9 mouse cellular contexts compared by ENCODE assay signal in genomic region chr10:75304049-75304405, GRCm38 (mm10). TPM values are rescaled to one million over a fixed set of nuclear protein-coding genes. Genes with fewer than 3 reads are reported as not detected.
DNase-seq lines count a peak whose midpoint lies in the region; ATAC-seq lines count a peak whose summit lies in the region.
"Had no signal": no experiment of that assay in that cellular context is flagged by ENCODE, and none has a peak within 500 bp of the region (broad histone marks: within the 10 kb centered on the region; RNA-seq: fewer than 3 reads in every experiment).

No protein-coding gene starts in this region.

- H3K36me3 ChIP-seq in hindbrain, embryonic 10.5 days: peaks cover 77% of the 10 kb centered on the region
- 0 out of 2 replicates have a peak, but pooled peaks cover 2% of the 10 kb centered on the region for H3K36me3 ChIP-seq in hindbrain, embryonic 11.5 days (ENCODE audit: control insufficient read depth, insufficient read depth, low read length)
- H3K36me3 ChIP-seq in midbrain, embryonic 10.5 days: peaks cover 71% of the 10 kb centered on the region
- peaks cover 8% of the 10 kb centered on the region; the same call in 1 of the 2 replicates for H3K36me3 ChIP-seq in midbrain, embryonic 11.5 days (ENCODE audit: control insufficient read depth, insufficient read depth, low read length)
- peaks cover 14% of the 10 kb centered on the region for H3K36me3 ChIP-seq in forebrain, embryonic 16.5 days (ENCODE audit: control insufficient read depth, insufficient read depth)
- peaks cover 4% of the 10 kb centered on the region; the same call in 1 of the 2 replicates for H3K36me3 ChIP-seq in midbrain, embryonic 16.5 days (ENCODE audit: control insufficient read depth, insufficient read depth, low read length)

- H3K9me3 ChIP-seq in hindbrain, embryonic 10.5 days: no peaks in the 10 kb centered on the region
- H3K9me3 ChIP-seq in hindbrain, embryonic 11.5 days (ENCODE audit: control insufficient read depth, low read length): no peaks in the 10 kb centered on the region
- no peaks in the 10 kb centered on the region for H3K9me3 ChIP-seq in midbrain, embryonic 10.5 days (replicated peaks)
- no peaks in the 10 kb centered on the region for H3K9me3 ChIP-seq in midbrain, embryonic 11.5 days (ENCODE audit: control insufficient read depth, low read length)
- no peaks in the 10 kb centered on the region for H3K9me3 ChIP-seq in forebrain, embryonic 16.5 days (ENCODE audit: control insufficient read depth, low read length)
- no peaks in the 10 kb centered on the region for H3K9me3 ChIP-seq in midbrain, embryonic 16.5 days (replicated peaks; ENCODE audit: control insufficient read depth, low read length, poor library complexity, severe bottlenecking)
- H3K9me3 ChIP-seq: G1E had no signal

- H3K9ac ChIP-seq in hindbrain, embryonic 11.5 days (ENCODE audit: low read depth, low read length): no peak overlapping the region
- H3K9ac ChIP-seq in midbrain, embryonic 11.5 days (ENCODE audit: low read length): no peak overlapping the region
- H3K9ac ChIP-seq in forebrain, embryonic 16.5 days (replicated peaks; ENCODE audit: low read depth, low read length): peak overlapping the region; percentile 26; the same call in 1 of the 2 replicates
- no peak overlapping the region for H3K9ac ChIP-seq in midbrain, embryonic 16.5 days (ENCODE audit: low read depth, low read length)

- H3K4me3 ChIP-seq in hindbrain, embryonic 10.5 days: no peak overlapping the region
- no peak overlapping the region for H3K4me3 ChIP-seq in hindbrain, embryonic 11.5 days (ENCODE audit: low read depth, low read length)
- no peak overlapping the region for H3K4me3 ChIP-seq in midbrain, embryonic 10.5 days
- H3K4me3 ChIP-seq in midbrain, embryonic 11.5 days (ENCODE audit: low read depth, low read length): no peak overlapping the region
- no peak overlapping the region for H3K4me3 ChIP-seq in forebrain, embryonic 16.5 days (replicated peaks; ENCODE audit: low read length)
- H3K4me3 ChIP-seq in midbrain, embryonic 16.5 days (ENCODE audit: low read depth, low read length): no peak overlapping the region

- no peak overlapping the region for H3K4me2 ChIP-seq in hindbrain, embryonic 11.5 days (replicated peaks; ENCODE audit: low read depth, low read length)
- H3K4me2 ChIP-seq in midbrain, embryonic 11.5 days: no peak overlapping the region
- H3K4me2 ChIP-seq in forebrain, embryonic 16.5 days (ENCODE audit: low read length): no peak overlapping the region
- no peak overlapping the region for H3K4me2 ChIP-seq in midbrain, embryonic 16.5 days (ENCODE audit: low read length)

- no peaks in the 10 kb centered on the region for H3K27me3 ChIP-seq in hindbrain, embryonic 10.5 days (ENCODE audit: insufficient read depth, poor library complexity, severe bottlenecking)
- H3K27me3 ChIP-seq in hindbrain, embryonic 11.5 days (ENCODE audit: control insufficient read depth, insufficient read depth, low read length): no peaks in the 10 kb centered on the region
- no peaks in the 10 kb centered on the region for H3K27me3 ChIP-seq in midbrain, embryonic 10.5 days (ENCODE audit: low read depth, poor library complexity, severe bottlenecking)
- H3K27me3 ChIP-seq in midbrain, embryonic 11.5 days (ENCODE audit: control insufficient read depth, insufficient read depth, low read length): no peaks in the 10 kb centered on the region
- H3K27me3 ChIP-seq in forebrain, embryonic 16.5 days (replicated peaks; ENCODE audit: control insufficient read depth, insufficient read depth, low read length): no peaks in the 10 kb centered on the region
- H3K27me3 ChIP-seq in midbrain, embryonic 16.5 days (ENCODE audit: control insufficient read depth, insufficient read depth, low read depth, low read length): no peaks in the 10 kb centered on the region

- ATAC-seq in hindbrain, embryonic 11.5 days (ENCODE audit: low FRiP score): no peak
- ATAC-seq in midbrain, embryonic 11.5 days (ENCODE audit: low FRiP score): no peak
- ATAC-seq in forebrain, embryonic 16.5 days: peak; percentile 61
- ATAC-seq in midbrain, embryonic 16.5 days: no peak

- H3K4me1 ChIP-seq in hindbrain, embryonic 10.5 days (replicated peaks): peaks cover 12% of the 10 kb centered on the region
- H3K4me1 ChIP-seq in hindbrain, embryonic 11.5 days (replicated peaks; ENCODE audit: control insufficient read depth, insufficient read depth, low read length): no peaks in the 10 kb centered on the region
- H3K4me1 ChIP-seq in midbrain, embryonic 10.5 days: peaks cover 8% of the 10 kb centered on the region; the same call in 1 of the 2 replicates
- H3K4me1 ChIP-seq in midbrain, embryonic 11.5 days (ENCODE audit: control insufficient read depth, insufficient read depth, low read length): no peaks in the 10 kb centered on the region
- H3K4me1 ChIP-seq in forebrain, embryonic 16.5 days (replicated peaks; ENCODE audit: control insufficient read depth, insufficient read depth, low read length): peaks cover 14% of the 10 kb centered on the region
- H3K4me1 ChIP-seq in midbrain, embryonic 16.5 days (ENCODE audit: control insufficient read depth, insufficient read depth, low read length): no peaks in the 10 kb centered on the region

- H3K27ac ChIP-seq in hindbrain, embryonic 10.5 days: peak overlapping the region; percentile 24; the same call in 1 of the 2 replicates
- no peak overlapping the region for H3K27ac ChIP-seq in hindbrain, embryonic 11.5 days (ENCODE audit: low read depth, low read length)
- H3K27ac ChIP-seq in midbrain, embryonic 10.5 days (replicated peaks): peak overlapping the region; percentile 42; the same call in 1 of the 2 replicates
- H3K27ac ChIP-seq in midbrain, embryonic 11.5 days (ENCODE audit: low read depth, low read length): no peak overlapping the region
- H3K27ac ChIP-seq in forebrain, embryonic 16.5 days (ENCODE audit: low read length): peak overlapping the region; percentile 70
- peak overlapping the region; percentile 18; the same call in 1 of the 2 replicates for H3K27ac ChIP-seq in midbrain, embryonic 16.5 days (ENCODE audit: low read length)

- WGBS in hindbrain, embryonic 10.5 days: 91% methylated on average over 5 of the region's 5 CpGs
- WGBS in hindbrain, embryonic 11.5 days: 93% methylated on average over 5 of the region's 5 CpGs
- 85% methylated on average over 5 of the region's 5 CpGs for WGBS in midbrain, embryonic 10.5 days
- WGBS in midbrain, embryonic 11.5 days: 87% methylated on average over 5 of the region's 5 CpGs
- 71% methylated on average over 5 of the region's 5 CpGs for WGBS in forebrain, embryonic 16.5 days
- WGBS in midbrain, embryonic 16.5 days: 88% methylated on average over 5 of the region's 5 CpGs

- no peak for DNase-seq in hindbrain, embryonic 10.5 days (ENCODE audit: low spot score)
- no peak for DNase-seq in hindbrain, embryonic 11.5 days (ENCODE audit: low spot score)
- DNase-seq in midbrain, embryonic 10.5 days (ENCODE audit: low spot score): no peak
- DNase-seq in midbrain, embryonic 11.5 days (ENCODE audit: low spot score, missing footprints): no peak
- no peak for DNase-seq in spleen, postnatal 4 days (ENCODE audit: low spot score in 2 of 2)
- DNase-seq in left cerebral cortex, postnatal 10 days (ENCODE audit: extremely low spot score in 1 of 2, low spot score in 2 of 2): no peak

- intact Hi-C loops in left cerebral cortex, postnatal 10 days (cut with DNase I): no loop called here

RNA-seq across cellular contexts. Expression of gene Adora2a, which starts 12.7 kb away (rescaled TPM):
- 2.2 and 2.4 TPM in 2 replicates for polyA plus RNA-seq in hindbrain, embryonic 10.5 days (2016; fragmentation: Nextera tagmentation; extraction: Ambion mirVana)
- polyA plus RNA-seq in hindbrain, embryonic 11.5 days (2014; fragmentation: Nextera tagmentation; extraction: Ambion mirVana): 4.1 and 5.0 TPM in 2 replicates
- 1.5 and 2.1 TPM in 2 replicates for polyA plus RNA-seq in midbrain, embryonic 10.5 days (2016; fragmentation: Nextera tagmentation; extraction: Ambion mirVana)
- polyA plus RNA-seq in midbrain, embryonic 11.5 days (2014; fragmentation: Nextera tagmentation; extraction: Ambion mirVana): 2.8 and 4.0 TPM in 2 replicates
- 9.9 and 11.7 TPM in 2 replicates for polyA plus RNA-seq in forebrain, embryonic 16.5 days (2015; fragmentation: Nextera tagmentation; extraction: Ambion mirVana)
- 3.7 and 3.8 TPM in 2 replicates for polyA plus RNA-seq in midbrain, embryonic 16.5 days (2015; fragmentation: Nextera tagmentation; extraction: Ambion mirVana)
- total RNA-seq in left cerebral cortex, postnatal 10 days (2021): 10 to 100 TPM in 1 of 2 experiments, 1 to 10 TPM in 1; 7.9 to 22.1 TPM

Comparison
In these comparisons a context has a peak if more than half of its experiments do, and no peak if none do; other contexts are left out.
1. H3K27ac ChIP-seq: peak in hindbrain, embryonic 10.5 days (single experiment), midbrain, embryonic 10.5 days (single experiment), forebrain, embryonic 16.5 days (single experiment) and midbrain, embryonic 16.5 days (single experiment); none in hindbrain, embryonic 11.5 days (single experiment) and midbrain, embryonic 11.5 days (single experiment).